Mouse (Mus musculus): ENCODE data around the gene Htr5b.

GRCm38 (mm10) chr1:121508729-121509128 is 19.5 kb downstream of the Htr5b start:
- TF ChIP-seq CTCF (IDR thresholded peaks at IDR 0.05; ENCODE audit: low read depth): no peak
- TF ChIP-seq EP300 (IDR thresholded peaks at IDR 0.05; ENCODE audit: low read depth): no peak
